In the genomic region with DNA sequence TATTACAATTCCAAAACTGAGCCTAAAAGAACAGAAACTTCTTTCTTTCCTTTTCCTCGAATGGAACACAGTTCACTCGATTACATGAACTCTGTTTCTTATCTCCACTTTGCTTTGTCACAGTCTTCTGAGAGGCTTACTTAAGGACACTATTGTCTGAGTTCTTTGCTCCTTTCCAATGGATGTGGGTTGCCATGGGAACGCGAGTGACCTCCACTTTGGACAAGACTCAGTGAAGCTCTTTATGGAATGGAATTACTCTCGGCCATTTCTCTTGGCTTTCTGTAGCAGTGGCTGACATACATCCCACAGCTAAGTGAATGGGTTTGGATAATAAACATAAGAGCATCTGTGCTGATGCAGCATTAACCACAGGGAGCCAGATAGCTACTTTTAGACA, we compare ENCODE assay signal across 23 mouse cellular contexts.
A peak's percentile ranks its signal among the peaks of the same experiment; 100 is the strongest.
DNase-seq lines count a peak whose midpoint lies in the region; ATAC-seq lines count a peak whose summit lies in the region.
"Had no signal": no experiment of that assay in that cellular context is flagged by ENCODE, and none has a peak within 500 bp of the region (broad histone marks: within the 10 kb centered on the region; RNA-seq: fewer than 3 reads in every experiment).

No protein-coding gene starts in this region.

- H3K4me1 ChIP-seq in forebrain, embryonic 11.5 days (replicated peaks; ENCODE audit: control insufficient read depth, insufficient read depth, low read length) = no peaks in the 10 kb centered on the region
- no peaks in the 10 kb centered on the region; the same call in 1 of the 2 replicates for H3K4me1 ChIP-seq in forebrain, embryonic 15.5 days
- no peaks in the 10 kb centered on the region for H3K4me1 ChIP-seq in forebrain, embryonic 14.5 days (ENCODE audit: control insufficient read depth, insufficient read depth, low read length)
- H3K4me1 ChIP-seq in midbrain, embryonic 13.5 days (replicated peaks) = no peaks in the 10 kb centered on the region
- H3K4me1 ChIP-seq: embryonic facial prominence, embryonic 13.5 days; hindbrain, embryonic 15.5 days; limb, embryonic 12.5 days; liver, embryonic 13.5 days; lung, embryonic 15.5 days had no signal

- no peak overlapping the region for H3K4me2 ChIP-seq in forebrain, embryonic 11.5 days (ENCODE audit: low read depth, low read length, severe bottlenecking)
- no peak overlapping the region for H3K4me2 ChIP-seq in forebrain, embryonic 15.5 days (replicated peaks)
- H3K4me2 ChIP-seq in forebrain, embryonic 14.5 days (ENCODE audit: low read length) = no peak overlapping the region
- no peak overlapping the region for H3K4me2 ChIP-seq in midbrain, embryonic 13.5 days (replicated peaks)
- H3K4me2 ChIP-seq: embryonic facial prominence, embryonic 13.5 days; hindbrain, embryonic 15.5 days; limb, embryonic 12.5 days; liver, embryonic 13.5 days; lung, embryonic 15.5 days had no signal

- no peaks in the 10 kb centered on the region for H3K27me3 ChIP-seq in forebrain, embryonic 11.5 days (ENCODE audit: control insufficient read depth, insufficient read depth, low read length)
- no peaks in the 10 kb centered on the region for H3K27me3 ChIP-seq in forebrain, embryonic 15.5 days
- H3K27me3 ChIP-seq in forebrain, embryonic 14.5 days (replicated peaks; ENCODE audit: control insufficient read depth, insufficient read depth, low read length) = no peaks in the 10 kb centered on the region
- H3K27me3 ChIP-seq in midbrain, embryonic 13.5 days = no peaks in the 10 kb centered on the region
- H3K27me3 ChIP-seq: embryonic facial prominence, embryonic 13.5 days; hindbrain, embryonic 15.5 days; limb, embryonic 12.5 days; liver, embryonic 13.5 days; lung, embryonic 15.5 days had no signal

- no peak overlapping the region for H3K9ac ChIP-seq in forebrain, embryonic 11.5 days (ENCODE audit: low read length)
- no peak overlapping the region for H3K9ac ChIP-seq in forebrain, embryonic 15.5 days (replicated peaks)
- no peak overlapping the region for H3K9ac ChIP-seq in forebrain, embryonic 14.5 days (ENCODE audit: low read length)
- H3K9ac ChIP-seq in midbrain, embryonic 13.5 days (replicated peaks) = no peak overlapping the region
- H3K9ac ChIP-seq: embryonic facial prominence, embryonic 13.5 days; hindbrain, embryonic 15.5 days; limb, embryonic 12.5 days; liver, embryonic 13.5 days; lung, embryonic 15.5 days had no signal

- 46% methylated on average over 5 of the region's 5 CpGs for WGBS in forebrain, embryonic 11.5 days
- WGBS in forebrain, embryonic 15.5 days = 37% methylated on average over 5 of the region's 5 CpGs
- 38% methylated on average over 5 of the region's 5 CpGs for WGBS in forebrain, embryonic 14.5 days
- 34% methylated on average over 5 of the region's 5 CpGs for WGBS in midbrain, embryonic 13.5 days

- H3K4me3 ChIP-seq in forebrain, embryonic 11.5 days (ENCODE audit: low read depth, low read length) = no peak overlapping the region
- no peak overlapping the region for H3K4me3 ChIP-seq in forebrain, embryonic 15.5 days
- H3K4me3 ChIP-seq in forebrain, embryonic 14.5 days (ENCODE audit: low read depth, low read length) = no peak overlapping the region
- no peak overlapping the region for H3K4me3 ChIP-seq in midbrain, embryonic 13.5 days (replicated peaks)
- H3K4me3 ChIP-seq: embryonic facial prominence, embryonic 13.5 days; hindbrain, embryonic 15.5 days; limb, embryonic 12.5 days; liver, embryonic 13.5 days; lung, embryonic 15.5 days; myocyte had no signal

- H3K27ac ChIP-seq in forebrain, embryonic 11.5 days (ENCODE audit: low read depth, low read length) = no peak overlapping the region
- no peak overlapping the region for H3K27ac ChIP-seq in forebrain, embryonic 15.5 days (replicated peaks)
- no peak overlapping the region for H3K27ac ChIP-seq in forebrain, embryonic 14.5 days (ENCODE audit: low read depth, low read length)
- no peak overlapping the region for H3K27ac ChIP-seq in midbrain, embryonic 13.5 days
- H3K27ac ChIP-seq: embryonic facial prominence, embryonic 13.5 days; hindbrain, embryonic 15.5 days; kidney, postnatal 0 days; limb, embryonic 12.5 days; liver, embryonic 13.5 days; lung, embryonic 15.5 days; stomach, postnatal 0 days had no signal

- H3K36me3 ChIP-seq in forebrain, embryonic 11.5 days (ENCODE audit: control insufficient read depth, insufficient read depth, low read length) = no peaks in the 10 kb centered on the region
- H3K36me3 ChIP-seq in forebrain, embryonic 15.5 days = no peaks in the 10 kb centered on the region
- H3K36me3 ChIP-seq in forebrain, embryonic 14.5 days (ENCODE audit: control insufficient read depth, insufficient read depth, low read length) = no peaks in the 10 kb centered on the region
- no peaks in the 10 kb centered on the region for H3K36me3 ChIP-seq in midbrain, embryonic 13.5 days
- H3K36me3 ChIP-seq: embryonic facial prominence, embryonic 13.5 days; hindbrain, embryonic 15.5 days; limb, embryonic 12.5 days; liver, embryonic 13.5 days; lung, embryonic 15.5 days had no signal

- no peaks in the 10 kb centered on the region for H3K9me3 ChIP-seq in forebrain, embryonic 11.5 days (ENCODE audit: control insufficient read depth, low read length)
- no peaks in the 10 kb centered on the region for H3K9me3 ChIP-seq in forebrain, embryonic 15.5 days
- H3K9me3 ChIP-seq in forebrain, embryonic 14.5 days (replicated peaks; ENCODE audit: control insufficient read depth, low read length) = no peaks in the 10 kb centered on the region
- no peaks in the 10 kb centered on the region for H3K9me3 ChIP-seq in midbrain, embryonic 13.5 days
- H3K9me3 ChIP-seq: embryonic facial prominence, embryonic 13.5 days; hindbrain, embryonic 15.5 days; limb, embryonic 12.5 days; liver, embryonic 13.5 days; lung, embryonic 15.5 days had no signal

- ATAC-seq in forebrain, embryonic 11.5 days (replicated peaks; ENCODE audit: low FRiP score) = peak; percentile 34
- no peak for ATAC-seq in forebrain, embryonic 15.5 days (replicated peaks)
- no peak for ATAC-seq in forebrain, embryonic 14.5 days
- ATAC-seq in midbrain, embryonic 13.5 days = peak; percentile 58; the same call in 1 of the 2 replicates

- DNase-seq in forebrain, embryonic 11.5 days (ENCODE audit: low spot score) = no peak
- peak; percentile 7 for DNase-seq in ZHBTc4 (ENCODE audit: low read depth, low spot score)
- peak; percentile 14 for DNase-seq in forebrain, embryonic 14.5 days (ENCODE audit: low spot score)
- no peak for DNase-seq in left cerebral cortex, postnatal 36 days (ENCODE audit: low spot score in 2 of 2)
- no peak for DNase-seq in lung, postnatal 10 days
- no peak for DNase-seq in thymus, postnatal 36 days
- DNase-seq: adrenal gland, adult 8-10 months; cerebellum, adult 11-12 months; cerebellum, postnatal 36 days; gastrocnemius, postnatal 10 days; kidney, adult 11 months; liver, embryonic 13.5 days; right cerebral cortex, postnatal 25 days; thymus, postnatal 14 days had no signal

- intact Hi-C loops in left cerebral cortex, postnatal 36 days (cut with DNase I) = no loop called here

Comparison
In these comparisons a context has a peak if more than half of its experiments do, and no peak if none do; other contexts are left out.
1. ATAC-seq: peak in forebrain, embryonic 11.5 days (single experiment) and midbrain, embryonic 13.5 days (single experiment); none in forebrain, embryonic 15.5 days (single experiment) and forebrain, embryonic 14.5 days (single experiment).
2. DNase-seq: peak in ZHBTc4 (single experiment) and forebrain, embryonic 14.5 days (single experiment); none in forebrain, embryonic 11.5 days (single experiment), left cerebral cortex, postnatal 36 days (0 of 2), lung, postnatal 10 days (single experiment) and thymus, postnatal 36 days (0 of 2).